Mouse (Mus musculus): ENCODE data around the gene Ctu1.
A peak's percentile ranks its signal among the peaks of the same experiment; 100 is the strongest.
"Not testable (repeated sequence)": the region's sequence is repeated elsewhere in the genome, so short reads cannot be mapped to it uniquely, and the experiment has no call there.

Gene Ctu1

DNA sequence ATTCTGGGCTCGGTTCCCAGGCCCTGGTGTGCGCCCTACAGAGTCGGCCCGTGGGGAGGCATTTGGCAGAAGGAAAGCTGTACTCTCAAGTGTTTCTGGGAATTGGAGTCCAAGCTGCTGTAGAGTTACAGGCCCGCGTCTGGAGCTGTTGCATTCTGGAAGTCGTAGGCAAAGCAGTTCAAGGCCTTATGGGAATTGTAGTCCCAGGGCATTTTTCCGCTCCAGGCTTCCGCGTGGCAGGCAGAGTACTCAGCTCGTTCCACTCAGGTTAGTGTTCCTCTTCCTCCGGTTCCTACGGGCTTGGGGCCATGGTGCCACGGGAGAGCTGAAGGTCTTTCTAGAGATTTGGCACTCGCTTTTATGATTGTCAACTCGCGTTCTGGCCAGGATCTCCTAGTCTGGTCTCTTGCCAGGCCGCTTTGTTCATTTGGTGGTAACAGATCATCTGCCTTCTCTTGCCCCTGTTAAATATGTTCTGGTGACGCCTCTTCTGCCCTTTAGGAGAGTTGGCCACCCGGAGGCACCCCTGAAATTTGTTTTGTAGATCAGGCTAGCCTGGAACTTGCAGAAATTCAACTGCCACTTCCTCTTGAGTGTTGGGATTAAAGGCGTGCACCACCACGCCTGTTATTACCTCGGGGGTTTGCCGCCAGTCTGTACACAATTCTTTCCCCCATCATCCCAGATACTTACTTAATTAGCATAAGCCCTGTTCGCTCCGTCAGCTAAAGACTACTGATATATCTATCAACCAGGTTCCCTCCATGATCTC lies at the start of gene Ctu1:
Ctu1 (plus strand) TSS at position 208 of the 772 bp plus-strand sequence.
- peak; percentile 99 for DNase-seq (ENCODE audit: low read depth, low spot score)

DNA sequence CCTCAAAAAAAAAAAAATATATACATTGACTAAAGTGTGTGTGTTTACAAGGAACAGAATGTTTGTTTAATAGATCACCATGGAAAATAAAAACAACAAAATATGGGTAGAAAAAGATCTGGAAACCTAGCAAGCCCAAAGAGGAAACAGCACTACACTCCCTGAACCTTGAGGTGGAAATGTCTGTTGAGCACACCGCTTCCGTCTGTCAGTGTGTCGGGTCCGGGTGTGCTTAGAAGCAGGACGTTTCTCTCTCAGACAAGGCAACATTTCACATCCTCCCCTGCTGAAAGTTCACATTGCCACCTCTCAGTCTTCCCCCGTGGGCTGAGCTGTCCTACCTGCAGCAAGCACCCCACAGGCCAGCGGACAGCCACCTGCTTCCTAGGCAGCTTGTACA lies 48.9 kb upstream of the Ctu1 start:
- no peak for DNase-seq (ENCODE audit: low read depth, low spot score)

DNA sequence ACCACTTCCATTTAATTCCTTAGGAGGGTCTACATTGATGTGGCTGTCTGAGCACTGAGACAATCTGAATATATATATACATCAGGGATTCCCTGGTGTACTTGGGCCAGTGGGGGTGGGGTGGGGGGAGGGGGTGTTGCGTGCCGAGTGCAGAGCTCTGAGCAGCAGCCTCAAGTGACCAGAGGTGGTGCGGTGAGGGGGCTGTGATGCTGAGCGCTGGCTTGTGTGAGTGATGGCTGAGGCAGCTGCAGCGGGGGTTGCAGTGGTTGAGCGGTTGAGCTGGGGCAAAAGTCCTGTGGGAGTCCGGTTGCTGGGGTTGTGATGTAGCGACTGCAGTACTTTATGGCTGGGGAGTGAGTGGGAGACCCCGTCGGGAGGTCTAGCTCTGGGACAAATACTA lies 48.0 kb upstream of the Ctu1 start:
- no peak for DNase-seq (ENCODE audit: low read depth, low spot score)

DNA sequence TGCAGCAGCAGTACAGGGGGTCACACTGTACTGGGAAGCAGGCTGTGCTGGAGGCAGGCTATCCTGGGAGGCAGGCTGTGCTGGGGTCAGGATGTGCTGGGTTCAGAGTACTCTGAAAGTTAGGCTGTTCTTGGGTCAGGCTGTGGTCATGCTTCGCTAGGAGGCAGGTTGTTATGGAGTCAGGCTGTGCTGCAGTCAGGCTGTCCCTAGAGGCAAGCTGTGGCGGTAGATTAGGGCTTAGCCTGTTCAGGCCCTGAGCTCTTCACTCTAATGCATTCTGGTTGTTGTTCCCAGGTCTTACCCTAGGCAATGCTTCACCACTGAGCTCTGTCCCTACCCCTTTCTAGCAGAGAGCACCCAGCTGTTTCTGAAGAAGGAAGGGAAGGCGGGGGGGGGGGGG lies 46.8 kb upstream of the Ctu1 start:
- DNase-seq (ENCODE audit: low read depth, low spot score): no peak

DNA sequence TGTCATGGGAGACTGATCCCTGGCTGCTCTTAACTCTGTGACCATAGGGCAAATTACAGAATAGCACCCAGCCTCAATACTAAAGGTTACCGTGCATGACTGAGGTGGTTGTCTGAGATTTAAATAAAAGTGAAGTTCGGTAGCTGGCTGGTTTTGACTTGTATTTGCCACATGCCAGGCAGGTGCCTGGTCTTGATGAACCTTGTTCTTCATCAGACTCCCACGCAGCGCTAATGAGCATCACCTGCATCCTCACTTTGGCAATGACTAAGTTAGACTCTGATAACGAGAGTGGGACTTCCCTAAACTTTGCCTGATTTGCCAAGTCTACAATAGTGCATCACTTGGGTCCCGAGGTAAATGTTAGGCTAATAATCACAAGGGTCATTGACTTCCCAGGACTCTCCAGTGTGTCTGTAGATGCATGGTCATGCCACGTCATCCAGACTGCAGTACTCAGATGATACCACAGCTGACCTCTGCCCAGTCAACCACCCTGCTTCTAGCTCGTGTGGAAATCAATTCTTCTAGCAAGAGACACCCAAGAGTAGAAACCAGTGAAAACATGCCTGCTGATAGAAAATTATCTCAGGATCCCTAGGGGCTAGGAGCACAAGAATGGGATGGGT lies 45.9 kb upstream of the Ctu1 start:
- DNase-seq (ENCODE audit: low read depth, low spot score): no peak

DNA sequence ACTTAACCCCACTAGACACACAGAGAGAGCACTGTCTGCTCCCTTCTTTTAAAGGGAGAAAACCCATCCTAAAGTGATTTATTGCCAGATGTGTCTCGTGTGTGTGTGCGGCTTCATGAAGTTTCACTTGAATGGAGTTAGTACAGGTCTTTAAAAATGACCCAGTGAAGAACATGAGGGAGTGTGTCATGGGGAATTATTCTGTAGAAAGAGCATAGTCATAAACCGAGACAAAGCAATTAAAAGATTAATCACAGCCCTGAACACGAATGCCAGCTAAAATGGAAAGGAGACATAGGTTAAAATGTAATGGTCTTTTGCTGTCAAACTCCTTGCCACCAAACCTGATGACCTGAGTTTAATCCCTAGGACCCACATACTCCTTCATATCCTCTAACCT lies 37.9 kb upstream of the Ctu1 start:
- no peak for DNase-seq (ENCODE audit: low read depth, low spot score)

DNA sequence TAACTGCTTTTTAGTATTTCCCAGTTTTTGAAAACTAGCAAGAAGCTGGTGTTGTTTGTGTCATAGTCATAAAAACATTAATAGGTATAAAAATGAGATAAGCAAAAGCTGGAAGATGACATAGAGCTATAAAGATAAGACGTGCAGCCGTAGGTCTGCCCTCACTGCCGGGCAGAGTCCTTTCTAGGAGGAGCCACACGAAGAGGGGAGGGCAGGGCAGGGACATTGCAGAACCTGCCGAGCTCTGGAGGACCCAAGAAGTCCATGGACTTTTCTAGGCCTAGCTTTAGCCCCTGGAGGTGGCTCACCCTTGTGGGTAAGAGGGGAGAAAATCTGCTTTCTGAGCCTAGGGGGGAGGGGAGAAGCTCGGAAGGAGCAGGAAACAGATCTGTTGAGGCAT lies 37.3 kb upstream of the Ctu1 start, which contains the start of gene Ceacam18:
Ceacam18 (plus strand) TSS at position 208 of the 400 bp plus-strand sequence.
- DNase-seq (ENCODE audit: low read depth, low spot score): no peak

DNA sequence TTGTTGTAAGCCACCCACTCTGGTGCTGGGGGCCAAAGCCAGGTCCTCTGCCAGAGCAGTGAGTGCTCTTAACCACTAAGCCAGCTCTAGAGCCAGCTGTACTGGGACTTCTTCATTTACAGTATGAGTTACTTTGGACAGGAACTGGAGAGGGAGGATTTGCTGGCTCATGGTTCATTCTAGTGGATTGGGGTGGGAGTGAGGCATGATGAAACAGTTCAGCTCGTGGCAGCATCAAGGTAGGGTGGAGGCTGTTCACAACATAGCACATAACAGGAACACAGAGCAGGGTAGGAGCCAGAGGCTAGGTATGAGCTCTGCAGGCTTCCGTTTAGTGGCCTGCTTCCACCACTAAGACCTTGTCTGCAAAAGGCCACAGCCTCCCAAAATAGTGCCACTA lies 35.6 kb upstream of the Ctu1 start:
- no peak for DNase-seq (ENCODE audit: low read depth, low spot score)

DNA sequence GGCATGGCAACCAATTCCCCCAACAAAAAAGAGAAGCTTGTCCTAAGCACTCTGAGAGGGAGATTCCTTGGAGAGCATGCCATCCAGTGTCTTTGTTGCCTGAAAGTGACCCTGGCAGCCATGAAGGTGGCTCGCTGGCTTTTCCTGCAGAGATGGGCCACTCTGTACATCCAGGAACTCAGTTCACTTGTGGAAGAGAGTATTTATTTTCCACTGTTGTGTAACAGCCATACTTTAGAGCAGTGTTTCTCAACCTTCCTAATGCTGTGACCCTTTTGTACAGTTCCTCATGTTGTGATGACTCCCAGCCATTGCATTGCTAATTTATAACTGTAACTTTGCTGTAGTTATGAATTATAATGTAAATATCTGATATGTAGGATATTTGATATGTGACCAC lies 34.7 kb upstream of the Ctu1 start:
- DNase-seq (ENCODE audit: low read depth, low spot score): no peak

DNA sequence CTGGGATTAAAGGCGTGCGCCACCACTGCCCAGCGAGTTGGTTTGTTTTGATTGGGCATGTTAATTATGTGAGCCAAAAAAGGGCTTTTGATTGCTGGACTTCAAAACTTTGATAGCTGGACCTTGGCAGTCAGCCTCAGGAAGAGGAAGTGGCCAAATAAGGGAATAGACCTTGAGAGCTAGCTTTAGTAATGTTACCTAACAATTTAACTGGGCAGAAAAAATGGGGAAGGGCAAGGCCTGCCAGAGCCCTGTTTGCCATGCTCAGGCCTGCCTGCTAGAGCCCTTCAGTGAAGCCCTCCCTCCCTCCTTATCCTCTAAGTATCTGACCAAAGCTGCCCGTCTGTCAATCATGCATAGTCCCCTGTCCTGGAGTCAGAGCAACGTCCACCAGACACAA lies 29.2 kb upstream of the Ctu1 start:
- DNase-seq (ENCODE audit: low read depth, low spot score): no peak

DNA sequence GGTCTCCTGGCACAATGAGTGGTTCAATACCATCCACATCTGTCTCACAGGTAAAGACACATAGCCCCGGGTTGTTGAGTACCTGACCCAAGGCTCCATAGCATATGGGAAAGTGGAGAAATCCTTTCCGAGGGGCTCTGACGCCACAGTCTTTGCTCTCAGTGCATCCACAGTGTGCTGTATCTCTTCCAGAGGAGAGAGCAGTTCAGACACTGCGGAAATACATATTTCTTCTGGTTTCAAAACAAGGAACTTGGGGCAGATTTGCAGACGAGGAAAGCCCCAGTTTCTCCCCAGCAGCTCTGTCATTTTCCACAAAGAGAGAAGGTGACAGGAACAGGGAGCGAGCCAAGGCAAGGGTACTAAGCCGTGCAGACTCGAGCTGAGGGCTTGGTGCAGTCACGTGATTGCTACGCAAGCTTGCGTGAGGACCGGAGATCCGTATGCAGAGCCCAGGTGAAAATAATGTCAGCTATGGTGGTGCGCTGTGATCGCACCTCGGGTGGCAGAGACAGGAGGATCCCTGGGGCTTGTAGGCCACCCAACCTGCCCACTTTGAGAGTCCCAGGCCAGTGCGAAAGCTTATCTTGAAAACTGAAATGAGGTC lies 28.7 kb upstream of the Ctu1 start:
- DNase-seq (ENCODE audit: low read depth, low spot score): no peak

DNA sequence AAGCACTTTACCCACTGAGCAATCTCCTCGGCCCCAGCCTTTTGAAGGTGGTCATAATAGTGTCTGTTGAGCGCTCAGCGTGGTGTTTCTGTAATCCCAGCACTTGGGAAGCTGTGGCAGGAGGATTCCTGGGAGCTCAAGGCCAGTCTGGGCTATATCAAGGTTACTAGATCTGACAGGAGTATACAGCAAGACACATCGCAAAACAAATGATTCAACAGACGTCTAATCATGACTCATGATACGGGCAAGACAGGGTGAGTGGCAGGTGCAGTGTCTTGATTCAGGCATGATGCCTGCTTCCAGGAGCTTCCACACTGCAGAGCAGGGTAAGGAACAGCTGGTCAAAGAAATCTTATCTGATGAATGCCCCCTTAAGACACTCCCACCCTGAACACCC lies 19.1 kb upstream of the Ctu1 start:
- DNase-seq (ENCODE audit: low read depth, low spot score): no peak

DNA sequence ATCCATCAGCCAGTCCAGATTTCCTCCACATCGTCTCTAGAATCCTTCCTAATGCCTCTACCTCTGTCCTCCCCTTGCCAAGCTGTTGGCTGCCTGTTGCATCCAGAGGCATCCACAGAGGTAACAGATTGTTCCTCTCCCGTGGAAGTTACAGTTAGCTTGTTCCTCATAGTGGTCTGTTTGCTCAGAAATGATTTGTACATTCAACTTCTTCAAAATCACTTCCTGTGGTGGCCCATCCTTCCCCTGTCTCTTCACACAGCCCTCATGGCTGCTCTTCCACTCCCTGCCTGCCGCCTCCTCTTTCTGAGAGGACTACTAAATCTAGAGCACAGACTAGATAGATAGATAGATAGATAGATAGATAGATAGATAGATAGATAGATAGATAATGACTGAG lies 17.3 kb upstream of the Ctu1 start:
- DNase-seq (ENCODE audit: low read depth, low spot score): no peak

DNA sequence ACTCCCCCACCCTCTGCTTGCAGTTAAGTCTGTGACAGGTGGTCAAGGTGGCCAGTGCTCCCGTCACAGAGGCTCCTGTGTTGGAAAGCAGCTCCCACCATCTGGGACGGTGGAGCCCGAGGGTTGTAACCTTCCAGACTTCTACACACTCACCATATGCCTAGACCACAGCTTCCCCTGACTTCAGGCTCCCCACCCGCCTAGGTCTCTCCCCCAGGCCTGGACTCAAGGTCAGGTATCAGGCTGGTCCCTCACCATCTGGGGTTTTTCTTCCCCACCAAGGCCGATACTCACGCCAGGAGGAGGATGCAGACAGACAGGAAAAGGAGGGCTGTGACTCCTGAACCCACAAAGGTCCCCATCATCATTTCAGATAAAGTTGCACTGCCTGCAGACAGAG lies 15.6 kb upstream of the Ctu1 start:
- DNase-seq (ENCODE audit: low read depth, low spot score): no peak

DNA sequence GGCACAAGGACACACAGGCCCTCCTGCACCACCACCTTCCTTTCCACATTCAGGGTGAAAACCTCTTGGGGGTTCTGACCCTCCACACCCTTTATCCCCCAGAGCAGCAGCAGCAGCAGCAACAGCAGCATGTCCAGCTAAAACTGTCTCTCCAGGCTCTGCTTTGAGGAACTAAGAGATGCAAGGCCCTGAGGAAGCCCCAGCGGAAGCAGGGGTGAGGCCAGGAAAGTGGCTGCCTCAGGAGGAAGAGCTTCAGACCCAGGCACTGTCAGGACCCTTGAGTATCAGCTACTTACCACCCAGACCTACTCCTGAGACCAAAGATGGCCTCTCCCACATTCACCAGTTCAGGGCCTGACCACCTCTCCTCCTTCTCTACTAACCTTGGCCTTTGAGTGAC lies 11.8 kb upstream of the Ctu1 start, which contains the start of gene Siglece:
Siglece (minus strand) TSS at position 160 of the 400 bp plus-strand sequence.
- DNase-seq (ENCODE audit: low read depth, low spot score): no peak

DNA sequence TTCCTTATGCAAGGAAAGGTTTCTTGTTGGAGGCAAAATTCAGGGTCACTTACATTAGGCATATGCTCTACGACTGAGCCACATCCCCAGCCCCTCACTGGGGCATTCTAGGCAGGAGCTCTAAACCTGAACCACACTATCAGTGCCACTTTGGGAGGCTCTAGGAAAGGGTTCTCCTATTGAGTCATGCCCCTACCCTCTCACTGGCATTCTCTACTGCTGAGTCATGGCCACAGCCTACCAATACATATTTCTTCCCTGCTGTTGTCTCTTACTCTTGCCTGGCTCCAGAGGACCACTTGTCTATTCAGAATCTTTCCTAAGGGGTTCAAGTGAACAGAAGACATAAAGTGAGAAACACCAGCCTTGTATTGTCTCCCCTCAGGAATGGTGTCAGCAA lies 9.0 kb upstream of the Ctu1 start:
- DNase-seq (ENCODE audit: low read depth, low spot score): no peak

DNA sequence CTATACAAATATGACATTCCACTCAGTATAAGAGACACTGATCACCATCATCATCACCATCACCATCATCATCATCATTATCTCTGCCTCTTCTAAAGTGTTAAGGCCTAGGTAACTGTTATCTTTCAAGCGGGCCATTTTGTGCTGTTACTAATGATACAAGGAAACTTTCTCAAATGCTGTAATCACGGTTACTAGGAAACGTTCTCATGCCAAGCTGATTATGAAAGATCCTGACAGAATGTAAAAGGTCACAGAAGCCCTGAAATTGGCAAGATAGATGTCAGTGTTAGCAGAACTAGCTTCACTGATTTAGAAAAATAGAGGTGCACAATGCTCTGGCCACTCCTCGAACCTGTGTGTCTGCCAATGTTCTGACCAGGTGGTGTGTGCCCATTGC lies 4.6 kb upstream of the Ctu1 start:
- not testable (repeated sequence) for DNase-seq (ENCODE audit: low read depth, low spot score)

DNA sequence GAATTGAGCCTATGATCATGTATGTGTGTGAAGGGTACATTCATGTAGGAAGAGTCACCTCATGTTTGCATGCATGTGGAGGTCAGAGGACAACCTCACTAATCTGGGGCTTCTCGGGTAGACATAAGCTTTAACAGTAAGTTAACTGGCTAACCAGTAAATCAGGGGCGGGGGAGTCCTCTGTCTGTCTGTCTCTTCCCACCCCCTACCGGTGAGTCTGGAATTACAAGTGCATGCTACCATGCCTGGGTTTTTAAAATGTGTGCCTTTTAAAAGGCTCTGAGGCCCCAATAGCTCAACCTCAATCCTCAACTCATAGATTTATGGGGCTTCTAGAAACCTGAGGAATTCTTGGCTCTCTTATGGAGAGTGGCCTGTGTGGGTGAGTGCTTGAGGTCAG lies 3.2 kb upstream of the Ctu1 start:
- DNase-seq (ENCODE audit: low read depth, low spot score): no peak

DNA sequence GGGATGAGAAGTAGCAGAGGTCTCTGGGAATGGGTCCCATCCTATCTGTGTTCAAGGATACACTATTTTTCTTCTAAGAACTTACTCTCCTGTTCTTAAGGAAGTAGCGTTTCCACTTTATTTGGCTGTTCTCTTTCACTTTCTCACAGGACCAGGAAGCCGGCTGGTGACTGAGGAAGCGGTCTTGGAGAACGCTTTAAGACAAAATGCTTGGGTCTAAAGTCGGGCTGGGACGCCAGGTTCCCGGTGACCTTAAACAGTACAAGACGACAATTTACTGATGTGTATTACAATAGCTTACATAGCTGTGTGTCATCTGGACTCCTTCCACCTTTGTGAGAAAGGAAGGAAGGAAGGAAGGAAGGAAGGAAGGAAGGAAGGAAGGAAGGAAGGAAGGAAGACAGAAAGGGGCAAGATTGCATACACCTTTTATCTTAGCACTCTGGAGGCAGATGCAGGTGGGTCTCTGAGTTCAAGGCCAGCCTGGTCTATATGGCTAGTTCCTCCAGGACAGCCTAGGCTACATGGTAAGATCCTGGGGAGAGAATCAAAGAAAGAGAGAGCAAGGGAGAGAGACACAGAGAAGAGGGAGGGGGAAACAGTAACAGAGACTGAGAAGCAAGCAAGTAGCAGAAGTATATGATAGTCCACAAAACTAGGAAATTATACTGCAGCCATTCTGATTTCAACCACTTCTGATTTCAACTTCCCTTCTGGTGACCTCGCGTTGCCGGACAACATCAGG lies 580 bp upstream of the Ctu1 start:
- no peak for DNase-seq (ENCODE audit: low read depth, low spot score)

DNA sequence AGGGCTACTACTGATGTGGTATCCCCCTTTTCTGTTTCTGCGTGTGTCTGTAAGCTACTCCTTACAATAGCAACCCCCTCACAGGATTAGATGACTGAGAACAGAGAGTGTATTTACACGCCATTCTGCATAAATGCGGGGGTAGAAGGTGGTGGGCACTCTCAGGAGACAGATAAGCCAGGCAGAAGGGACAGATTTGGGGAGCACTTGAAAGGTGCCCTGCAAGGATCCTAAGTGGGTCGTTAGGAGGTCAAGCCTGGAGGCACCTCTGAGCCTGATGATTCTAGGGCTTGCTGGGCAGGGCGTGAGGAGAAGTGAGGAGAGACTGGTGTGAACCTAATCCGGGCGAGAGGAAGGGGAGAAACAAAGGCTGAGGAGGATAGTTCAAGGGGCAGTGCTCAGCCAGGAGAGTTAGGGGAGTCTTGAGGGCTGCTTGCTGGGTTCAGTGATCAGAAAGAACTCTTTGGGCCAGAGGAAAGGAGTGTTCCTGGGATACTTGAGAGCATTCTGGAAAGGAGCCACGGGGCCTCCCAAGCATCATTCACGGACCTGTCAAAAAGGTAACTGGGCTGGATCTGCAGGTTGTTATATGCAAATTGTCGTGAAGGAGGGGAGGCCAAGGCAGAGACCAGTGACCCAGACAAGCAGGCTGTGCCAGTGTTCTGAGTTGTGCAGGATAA lies 905 bp downstream of the Ctu1 start:
- DNase-seq (ENCODE audit: low read depth, low spot score): no peak

DNA sequence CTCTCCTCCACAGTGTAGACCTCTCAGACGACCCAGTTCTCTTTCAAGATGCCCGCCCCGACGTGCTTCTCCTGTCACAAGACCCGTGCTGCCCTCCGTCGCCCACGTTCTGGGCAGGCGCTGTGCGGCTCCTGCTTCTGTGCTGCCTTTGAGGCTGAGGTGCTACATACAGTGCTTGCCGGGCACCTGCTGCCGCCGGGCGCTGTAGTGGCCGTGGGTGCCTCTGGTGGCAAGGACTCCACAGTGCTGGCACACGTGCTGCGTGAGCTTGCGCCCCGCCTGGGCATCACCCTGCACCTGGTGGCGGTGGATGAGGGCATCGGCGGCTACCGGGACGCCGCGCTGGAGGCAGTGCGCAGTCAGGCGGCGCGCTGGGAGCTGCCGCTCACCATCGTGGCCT lies 3.3 kb downstream of the Ctu1 start:
- DNase-seq (ENCODE audit: low read depth, low spot score): no peak

DNA sequence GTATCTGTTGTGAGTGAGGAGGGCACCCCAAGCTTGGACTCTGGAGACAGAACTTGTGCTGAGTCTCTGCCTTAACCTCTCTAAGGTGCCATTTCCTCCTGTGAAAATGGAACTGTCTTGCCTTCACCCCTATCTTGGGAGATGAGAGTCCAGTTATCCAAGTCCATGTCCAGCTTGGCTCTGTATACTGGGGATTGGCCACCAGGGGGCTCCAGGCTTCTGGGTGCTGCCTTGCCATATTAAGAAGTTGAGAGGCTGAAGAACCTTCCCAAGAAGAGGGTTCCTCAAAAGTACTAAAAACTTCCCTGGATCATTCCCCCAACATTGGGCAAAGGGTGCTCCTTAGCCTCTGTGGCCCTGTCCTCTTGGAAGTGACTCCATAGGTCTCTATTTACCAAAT lies 6.7 kb downstream of the Ctu1 start:
- peak; percentile 45 for DNase-seq (ENCODE audit: low read depth, low spot score)

All from brain, adult 2 months (tissue).